Mouse (Mus musculus): ENCODE results near the gene Tma7. TPM values are rescaled to one million over a fixed set of nuclear protein-coding genes. Genes with fewer than 3 reads are reported as not detected.

Gene Tma7
- total RNA-seq, 2 experiments from 2014 or later: 303 to 338 TPM

DNA sequence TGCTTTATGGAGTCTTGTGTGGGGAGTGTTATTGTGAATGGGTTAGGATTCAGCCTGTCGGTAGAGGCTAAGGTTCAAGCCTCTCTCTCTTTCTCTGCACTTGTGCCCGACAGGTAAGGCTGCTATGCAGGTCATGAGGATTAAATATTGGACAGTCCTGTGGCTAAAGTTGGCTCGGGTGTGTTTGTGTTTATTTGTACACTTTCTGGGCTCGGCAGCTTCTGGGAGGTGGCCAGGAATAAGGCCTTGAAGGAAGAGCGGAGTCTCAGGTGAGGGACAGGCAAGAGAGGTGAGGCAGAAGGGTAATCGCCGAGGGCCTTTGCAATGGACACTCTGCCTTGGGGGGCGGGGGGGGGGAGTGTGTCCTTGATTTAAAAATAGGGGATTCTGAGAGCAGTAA lies 42.2 kb downstream of the Tma7 start:
- no peak for DNase-seq

- DNase-seq: no peak
These were observed 42.7 kb downstream of the Tma7 start for GRCm38 (mm10) chr9:109039681-109040080.

DNA sequence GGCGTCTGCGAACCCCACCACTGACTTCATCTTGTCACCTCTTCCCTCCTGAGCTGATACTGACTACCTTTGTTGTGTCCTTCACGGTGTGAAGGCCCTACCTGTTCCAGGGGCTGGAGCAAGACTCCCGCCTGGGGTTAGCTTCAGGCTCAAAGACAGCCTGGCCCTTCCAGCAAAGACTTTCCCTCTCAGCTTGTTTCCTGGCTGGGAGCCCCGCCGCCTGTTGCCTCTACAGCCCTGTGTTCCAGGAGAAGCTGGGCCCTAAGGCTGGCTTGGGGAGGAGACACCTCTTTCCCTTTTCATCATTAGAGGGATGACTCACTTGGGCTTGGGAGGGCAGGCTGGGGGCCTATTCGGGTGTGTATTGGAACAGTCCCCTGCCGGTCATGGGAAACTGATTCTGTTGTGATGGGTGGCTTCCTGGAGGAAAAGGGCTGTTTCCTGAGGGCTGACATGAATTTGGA lies 43.5 kb downstream of the Tma7 start:
- no peak for DNase-seq

DNA sequence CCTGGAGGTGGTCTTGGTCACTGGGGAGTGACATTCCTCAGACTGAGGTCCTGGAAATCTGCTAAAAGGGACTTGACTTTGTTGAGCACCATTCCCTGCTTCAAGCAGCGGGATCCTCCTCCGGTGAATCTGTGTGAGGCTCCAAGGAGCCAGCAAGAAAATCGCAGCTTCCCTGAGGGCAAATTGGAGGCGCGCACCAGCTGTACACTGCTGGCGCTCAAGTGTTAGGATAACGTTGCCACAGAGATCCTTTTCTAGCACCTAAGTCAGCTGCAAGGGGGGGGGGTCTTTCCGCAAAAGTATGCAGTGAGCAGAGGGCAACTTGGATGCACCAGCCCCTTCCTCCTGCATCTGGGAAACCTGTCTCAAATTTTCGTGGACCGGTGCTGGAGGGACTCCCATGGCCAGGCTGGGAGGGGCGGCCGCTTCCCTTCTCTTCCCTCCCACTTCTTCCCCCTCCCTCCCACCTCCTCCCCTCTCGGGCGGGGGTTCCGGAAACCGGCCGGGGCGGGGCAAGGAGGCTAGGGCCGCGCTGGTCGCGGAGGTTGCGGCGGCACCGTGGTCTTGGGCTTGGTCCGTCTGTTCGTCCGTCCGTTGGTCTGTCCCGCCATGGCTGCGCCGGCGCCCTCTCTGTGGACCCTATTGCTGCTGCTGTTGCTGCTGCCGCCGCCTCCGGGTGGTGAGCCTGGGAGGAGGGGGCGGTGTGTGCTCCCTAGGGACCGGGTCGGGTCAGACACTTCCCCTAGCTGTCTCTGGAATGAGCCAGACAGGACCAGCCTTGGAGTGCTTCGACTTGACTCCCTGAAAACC lies 44.1 kb downstream of the Tma7 start, which contains the start of gene Shisa5:
TSS of gene Shisa5 (plus strand) at position 480 of the 810 bp plus-strand sequence.
- DNase-seq: no peak

GRCm38 (mm10) chr9:109032435-109032834 lies 50.0 kb downstream of the Tma7 start:
- no peak for DNase-seq

- no peak for DNase-seq
These were observed 50.7 kb downstream of the Tma7 start for GRCm38 (mm10) chr9:109031686-109032085.

DNA sequence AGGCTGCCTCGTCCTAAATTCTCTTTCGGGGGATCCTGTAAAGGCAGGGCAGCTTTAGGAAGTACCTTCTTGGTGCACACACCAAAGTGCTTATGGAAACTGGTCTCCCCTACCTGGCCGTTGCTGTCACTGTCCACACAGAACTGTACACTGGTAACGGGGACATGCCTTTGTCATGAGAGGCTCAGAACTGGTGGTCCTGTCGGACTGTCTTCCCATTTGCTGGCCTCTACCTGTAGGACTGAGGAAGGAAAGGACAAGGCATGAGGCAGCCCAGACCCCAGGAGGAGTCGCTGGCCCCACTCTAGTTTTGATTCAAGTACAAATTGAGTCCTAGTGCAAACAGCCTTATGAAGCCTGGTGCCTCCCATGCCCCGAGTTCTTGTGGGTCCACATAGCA lies 51.4 kb downstream of the Tma7 start:
- no peak for DNase-seq

DNA sequence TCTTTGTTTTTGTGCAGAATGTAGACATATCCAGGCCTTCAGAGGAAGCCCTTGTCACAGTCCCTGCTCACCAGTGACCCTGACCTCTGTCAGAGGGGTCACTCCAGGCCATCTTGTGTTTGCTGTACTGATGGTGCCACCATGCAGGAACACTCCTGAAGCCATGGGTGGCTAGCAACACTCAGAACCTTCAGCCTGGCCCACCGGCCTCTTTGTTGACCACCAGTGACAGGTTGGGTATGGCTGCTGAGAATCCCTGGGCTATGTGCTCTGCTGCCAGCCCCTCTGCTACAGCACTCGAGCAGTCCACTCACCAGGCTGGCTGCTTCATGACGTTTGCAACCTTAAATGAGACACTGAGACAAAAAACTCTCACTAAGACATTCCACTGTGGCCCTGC lies 52.1 kb downstream of the Tma7 start:
- DNase-seq: no peak

DNA sequence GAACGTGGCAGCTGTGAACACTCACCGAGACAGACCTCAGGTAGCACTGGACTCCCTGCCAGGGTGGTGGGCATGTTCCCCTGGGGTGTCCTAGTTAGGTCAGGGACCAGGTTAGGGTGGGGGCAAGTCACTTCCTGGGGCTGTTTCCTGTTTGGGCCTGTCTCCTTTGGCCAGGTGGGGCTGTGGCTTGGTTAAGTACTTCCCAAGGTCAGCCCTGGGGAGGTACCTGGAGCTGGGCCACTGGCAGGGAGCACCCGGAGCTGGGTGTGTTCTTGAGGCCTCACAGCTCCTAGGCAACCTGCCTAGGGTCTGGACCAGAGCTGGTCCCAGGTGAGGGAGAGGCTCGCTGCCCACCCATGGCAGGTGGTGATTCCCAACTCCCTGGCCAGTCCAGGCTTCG lies 53.5 kb downstream of the Tma7 start:
- DNase-seq: no peak

- no peak for DNase-seq
These were observed 54.0 kb downstream of the Tma7 start for GRCm38 (mm10) chr9:109028421-109028820.

DNA sequence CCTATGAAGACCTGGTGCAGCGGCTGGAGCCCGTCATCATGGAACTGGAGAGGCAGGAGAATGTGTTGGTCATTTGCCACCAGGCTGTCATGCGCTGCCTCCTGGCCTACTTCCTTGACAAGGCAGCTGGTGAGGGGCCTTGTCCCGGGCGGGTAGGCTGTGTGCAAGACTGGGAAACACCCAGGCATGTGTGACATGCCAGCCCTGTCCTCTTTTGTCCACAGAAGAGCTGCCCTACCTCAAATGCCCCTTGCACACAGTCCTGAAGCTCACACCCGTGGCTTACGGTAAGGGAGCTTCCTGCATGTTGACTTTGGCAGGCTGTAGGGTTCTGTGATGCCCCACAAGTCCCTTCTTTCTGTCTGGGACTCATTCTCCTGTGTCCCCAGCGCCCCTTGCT lies 54.9 kb downstream of the Tma7 start:
- no peak for DNase-seq

Other genes with a start within 250 kb of the Tma7 start
- gene Slc26a6, start 229.3 kb downstream of the Tma7 start, total RNA-seq (2021): 10 to 100 TPM; 17.9 to 23.1 TPM
- not detected for gene Tmem89, start 168.0 kb downstream of the Tma7 start, total RNA-seq (2021)
- gene Uqcrc1, start 146.0 kb downstream of the Tma7 start, total RNA-seq (2021): 100 to 1,000 TPM; 346 to 350 TPM
- 1 to 10 TPM; 2.8 to 5.0 TPM for gene Col7a1, start 129.0 kb downstream of the Tma7 start, total RNA-seq (2021)
- gene Ucn2, start 96.6 kb downstream of the Tma7 start, total RNA-seq (2021): under 1 TPM; 0.33 to 0.40 TPM
- 10 to 100 TPM; 10.2 to 15.4 TPM for gene Pfkfb4, start 90.8 kb downstream of the Tma7 start, total RNA-seq (2021)
- gene Shisa5, start 44.0 kb downstream of the Tma7 start, total RNA-seq (2021): 10 to 100 TPM; 40.4 to 48.9 TPM
- 10 to 100 TPM; 15.6 to 17.2 TPM for gene Trex1, start 22.9 kb downstream of the Tma7 start, total RNA-seq (2021)
- 10 to 100 TPM; 28.1 to 31.0 TPM for gene Atrip, start 8.5 kb downstream of the Tma7 start, total RNA-seq (2021)
- gene Ccdc51, start 94 bp downstream of the Tma7 start, total RNA-seq (2021): 1 to 10 TPM; 8.5 to 9.1 TPM
- gene Plxnb1, start 12.8 kb upstream of the Tma7 start, total RNA-seq (2021): 10 to 100 TPM; 79.7 to 88.6 TPM
- not detected for gene Fbxw21, start 79.5 kb upstream of the Tma7 start, total RNA-seq (2021)
- not detected for gene Fbxw13, start 113.4 kb upstream of the Tma7 start, total RNA-seq (2021)
- gene Fbxw20, start 152.2 kb upstream of the Tma7 start, total RNA-seq (2021): not detected
- gene Fbxw14, start 205.1 kb upstream of the Tma7 start, total RNA-seq (2021): not detected

All from layer of hippocampus, postnatal 36 days (tissue).